Mouse (Mus musculus) layer of hippocampus, adult 18-20 months (tissue): ENCODE results near the gene Amotl2. TPM values are rescaled to one million over a fixed set of nuclear protein-coding genes. Genes with fewer than 3 reads are reported as not detected.
A peak's percentile ranks its signal among the peaks of the same experiment; 100 is the strongest.

Experiments used
- DNase-seq, 2 experiments: peaks; one replicate each; pipeline ENCODE4 v3.0.0; 2022; ENCODE audit warnings: low spot score in 2 of 2
- total RNA-seq, 2 experiments: library from RNA; stranded (reverse); gene quantifications; 2 replicates each; pipeline ENCODE4 v1.2.3; 2021

The Amotl2 gene
- total RNA-seq, 2 experiments from 2014 or later, result 19.2 to 20.5 TPM

GRCm38 (mm10) chr9:102770190-102770589, 53.7 kb downstream of the Amotl2 start:
- no peak for DNase-seq

DNA sequence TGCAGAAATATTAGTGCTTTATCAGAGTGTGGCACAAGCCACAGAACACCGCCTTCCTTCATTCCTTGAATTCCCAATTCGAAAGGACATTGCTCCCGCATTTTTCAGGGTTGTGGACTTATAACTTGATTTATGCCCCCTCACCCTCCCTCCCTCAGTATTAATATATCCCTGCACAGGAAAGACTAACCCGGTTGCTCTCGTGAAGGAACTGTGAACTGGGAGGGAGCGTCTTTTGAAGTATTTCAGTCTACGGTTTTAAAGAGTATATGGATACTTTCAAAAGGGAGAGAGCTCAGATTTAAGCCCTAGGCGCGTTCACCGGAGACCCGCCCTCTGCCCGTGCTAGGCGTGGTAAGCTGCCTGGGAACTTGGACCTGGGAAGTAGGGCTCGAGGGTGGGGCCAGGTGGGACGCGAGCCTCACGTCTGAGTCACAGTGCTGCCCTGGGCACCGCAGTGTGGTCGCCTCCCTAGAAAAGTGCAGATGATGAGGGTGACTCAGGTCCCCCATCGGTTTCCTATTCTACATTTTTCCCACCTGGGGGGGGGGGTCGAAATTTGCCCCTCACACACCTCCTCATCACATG, 54.9 kb downstream of the Amotl2 start:
- no peak for DNase-seq

DNA sequence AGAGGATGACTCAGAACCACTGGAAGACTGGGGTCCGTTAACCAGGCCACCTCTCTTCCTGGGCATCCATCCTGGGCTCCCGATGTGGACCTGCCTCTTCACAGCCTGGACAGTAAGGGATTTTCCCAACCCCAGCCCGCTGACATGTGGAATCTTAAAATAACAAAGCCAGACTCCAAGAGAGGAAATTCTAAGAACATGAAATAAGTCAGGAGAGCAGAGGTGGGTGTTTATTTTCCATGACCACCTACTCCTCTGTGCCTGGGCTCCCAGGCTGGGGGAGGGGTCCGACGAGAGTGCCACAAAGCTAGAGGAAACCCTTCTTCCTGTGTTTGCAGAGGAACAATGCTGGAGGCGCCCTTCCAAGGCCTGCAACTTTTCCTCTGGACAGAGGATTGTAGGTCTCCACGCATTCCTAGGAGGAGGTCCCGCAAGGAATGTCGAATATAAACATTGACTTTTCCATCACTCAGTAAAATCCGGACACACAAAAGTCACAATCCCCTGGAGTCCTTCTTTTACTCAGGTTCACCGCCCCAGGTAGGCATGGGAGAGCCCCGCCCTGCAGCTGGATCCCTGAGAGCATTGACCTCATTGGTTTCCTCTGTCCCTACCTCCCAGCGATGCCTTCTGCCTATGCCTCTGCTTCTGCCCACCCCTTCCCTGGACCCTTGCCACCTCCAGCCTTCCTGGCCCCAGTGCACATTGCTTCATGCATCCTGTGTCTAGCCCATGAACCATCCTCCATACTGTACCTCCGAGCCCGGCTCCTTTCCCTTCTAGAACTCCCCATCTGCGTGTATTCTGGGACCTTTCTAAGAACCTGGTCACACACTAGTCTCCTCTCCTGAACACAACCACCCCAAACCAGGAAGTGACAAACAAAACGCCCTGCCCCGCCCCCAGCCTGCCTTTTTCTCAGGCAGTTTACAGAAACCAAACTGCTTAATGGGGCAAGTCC, 61.4 kb downstream of the Amotl2 start:
- DNase-seq, result no peak

- DNase-seq, result peak; percentile 40 to 77
These were observed 63.0 kb downstream of the Amotl2 start for GRCm38 (mm10) chr9:102779493-102779892.

Other genes starting within 250 kb of the Amotl2 start
- gene Ky, start 210.9 kb upstream of the Amotl2 start, total RNA-seq, result 1 to 10 TPM; 2.3 to 3.0 TPM
- 100 to 1,000 TPM; 111 to 119 TPM for gene Anapc13, start 90.4 kb upstream of the Amotl2 start, total RNA-seq
- gene Cep63, start 90.1 kb upstream of the Amotl2 start, total RNA-seq, result 10 to 100 TPM; 31.0 to 35.6 TPM
- 10 to 100 TPM; 41.2 to 42.7 TPM for gene Ryk, start 118.2 kb downstream of the Amotl2 start, total RNA-seq